Comparison of ENCODE assay signal across 9 mouse cellular contexts in the genomic region with DNA sequence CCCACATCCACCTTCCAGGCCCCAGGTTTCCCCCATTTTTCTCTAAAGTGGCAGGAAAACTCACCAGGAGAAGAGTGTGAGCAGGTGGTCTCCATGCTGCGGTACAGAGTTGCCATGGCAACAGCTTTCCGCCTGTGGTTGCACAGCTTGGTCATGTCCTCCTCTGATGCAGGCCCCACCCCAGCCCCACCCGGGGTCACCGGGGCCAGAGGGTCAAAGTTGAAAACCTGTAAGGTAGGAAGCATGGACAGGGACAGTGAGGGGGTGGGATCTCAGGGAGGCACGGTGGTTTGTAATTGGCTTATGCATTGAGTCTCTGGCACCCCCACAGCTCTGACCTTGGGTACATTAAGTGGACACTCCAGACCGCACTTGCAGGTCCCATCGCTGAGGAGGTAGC. TPM values are rescaled to one million over a fixed set of nuclear protein-coding genes. Genes with fewer than 3 reads are reported as not detected.
DNase-seq lines count a peak whose midpoint lies in the region; ATAC-seq and TF ChIP-seq lines count a peak whose summit lies in the region.
"Had no signal": no experiment of that assay in that cellular context is flagged by ENCODE, and none has a peak within 500 bp of the region (broad histone marks: within the 10 kb centered on the region; RNA-seq: fewer than 3 reads in every experiment).

No protein-coding gene starts in this region.

- peak overlapping the region; percentile 97 for H3K4me2 ChIP-seq in heart, embryonic 12.5 days
- H3K4me2 ChIP-seq in hindbrain, embryonic 13.5 days, result peak overlapping the region; percentile 92

- DNase-seq in heart, adult 8-10 months (ENCODE audit: low spot score), result no peak
- peak; percentile 50 for DNase-seq in brain, embryonic 14.5 days (ENCODE audit: low read depth)
- peak; percentile 44 for DNase-seq in midbrain, embryonic 10.5 days (ENCODE audit: low spot score)
- no peak for DNase-seq in gastrocnemius, adult 8-10 months (ENCODE audit: low spot score in 2 of 2)
- DNase-seq in adrenal gland, postnatal 14 days, result no peak
- no peak for DNase-seq in ovary, postnatal 36 days (ENCODE audit: low spot score)

- no peak for ATAC-seq in heart, embryonic 12.5 days (ENCODE audit: insufficient number of reproducible peaks, low FRiP score)
- no peak for ATAC-seq in hindbrain, embryonic 13.5 days (ENCODE audit: low FRiP score)
- ATAC-seq: Patski had no signal

- H3K9ac ChIP-seq in heart, embryonic 12.5 days, result peak overlapping the region; percentile 84; the same call in 1 of the 2 replicates
- H3K9ac ChIP-seq in hindbrain, embryonic 13.5 days, result peak overlapping the region; percentile 88

- H3K27ac ChIP-seq in heart, embryonic 12.5 days (ENCODE audit: poor library complexity, severe bottlenecking), result no peak overlapping the region
- peak overlapping the region; percentile 98 for H3K27ac ChIP-seq in hindbrain, embryonic 13.5 days
- H3K27ac ChIP-seq in midbrain, embryonic 10.5 days (replicated peaks), result peak overlapping the region; percentile 70

- TF ChIP-seq CTCF in brain, embryonic 14.5 days (IDR thresholded peaks at IDR 0.05; ENCODE audit: borderline replicate concordance, extremely low read depth, insufficient read depth, insufficient read length), result no peak

- peak overlapping the region; percentile 69 for H3K4me3 ChIP-seq in heart, embryonic 12.5 days
- peak overlapping the region; percentile 63 for H3K4me3 ChIP-seq in hindbrain, embryonic 13.5 days
- H3K4me3 ChIP-seq in midbrain, embryonic 10.5 days, result peak overlapping the region; percentile 65

- TF ChIP-seq POLR2A in brain, embryonic 14.5 days (IDR thresholded peaks at IDR 0.05; ENCODE audit: borderline replicate concordance, extremely low read depth, insufficient read depth, insufficient read length, poor library complexity, severe bottlenecking), result no peak

- H3K27me3 ChIP-seq in heart, embryonic 12.5 days (replicated peaks), result no peaks in the 10 kb centered on the region
- no peaks in the 10 kb centered on the region for H3K27me3 ChIP-seq in hindbrain, embryonic 13.5 days
- no peaks in the 10 kb centered on the region for H3K27me3 ChIP-seq in midbrain, embryonic 10.5 days (ENCODE audit: low read depth, poor library complexity, severe bottlenecking)
- H3K27me3 ChIP-seq: Patski had no signal

- H3K4me1 ChIP-seq in heart, embryonic 12.5 days (replicated peaks), result peaks cover 45% of the 10 kb centered on the region
- H3K4me1 ChIP-seq in hindbrain, embryonic 13.5 days (replicated peaks), result peaks cover 56% of the 10 kb centered on the region
- peaks cover 73% of the 10 kb centered on the region for H3K4me1 ChIP-seq in midbrain, embryonic 10.5 days

- H3K36me3 ChIP-seq in heart, embryonic 12.5 days, result peaks cover 57% of the 10 kb centered on the region
- H3K36me3 ChIP-seq in hindbrain, embryonic 13.5 days, result peaks cover 57% of the 10 kb centered on the region
- H3K36me3 ChIP-seq in midbrain, embryonic 10.5 days, result peaks cover 57% of the 10 kb centered on the region

- no peaks in the 10 kb centered on the region for H3K9me3 ChIP-seq in heart, embryonic 12.5 days (replicated peaks)
- no peaks in the 10 kb centered on the region for H3K9me3 ChIP-seq in hindbrain, embryonic 13.5 days
- H3K9me3 ChIP-seq in midbrain, embryonic 10.5 days (replicated peaks), result no peaks in the 10 kb centered on the region

- 64% methylated on average over 7 of the region's 7 CpGs for WGBS in heart, embryonic 12.5 days
- 43% methylated on average over 7 of the region's 7 CpGs for WGBS in hindbrain, embryonic 13.5 days
- WGBS in midbrain, embryonic 10.5 days, result 54% methylated on average over 7 of the region's 7 CpGs

RNA-seq across cellular contexts. Expression of gene Mbd6, which starts 2.1 kb away (rescaled TPM):
- polyA plus RNA-seq in heart, embryonic 12.5 days (2016; fragmentation: Nextera tagmentation; extraction: Ambion mirVana), result 13.6 and 14.6 TPM in 2 replicates
- total RNA-seq in heart, adult 8-10 months (2022), result 10 to 100 TPM; 17.6 to 25.5 (median 19.5) TPM
- polyA plus RNA-seq in brain, embryonic 14.5 days (2012; rRNA removed), result 39.2 and 67.3 TPM in 2 replicates
- polyA plus RNA-seq in hindbrain, embryonic 13.5 days (2015; fragmentation: Nextera tagmentation; extraction: Ambion mirVana), result 12.1 and 16.5 TPM in 2 replicates
- polyA plus RNA-seq in midbrain, embryonic 10.5 days (2016; fragmentation: Nextera tagmentation; extraction: Ambion mirVana), result 11.9 and 13.0 TPM in 2 replicates
- 10 to 100 TPM; 16.0 to 20.8 (median 17.4) TPM for total RNA-seq in gastrocnemius, adult 8-10 months (2022)
- 47.9 and 54.0 TPM in 2 replicates for total RNA-seq in adrenal gland, postnatal 14 days (2021)

RNA-seq across cellular contexts. Expression of gene Dctn2, which starts 20.6 kb away (rescaled TPM):
- 133 and 136 TPM in 2 replicates for polyA plus RNA-seq in heart, embryonic 12.5 days (2016; fragmentation: Nextera tagmentation; extraction: Ambion mirVana)
- total RNA-seq in heart, adult 8-10 months (2022), result 100 to 1,000 TPM; 143 to 151 (median 146) TPM
- polyA plus RNA-seq in brain, embryonic 14.5 days (2012; rRNA removed), result 326 and 373 TPM in 2 replicates
- 308 and 330 TPM in 2 replicates for polyA plus RNA-seq in hindbrain, embryonic 13.5 days (2015; fragmentation: Nextera tagmentation; extraction: Ambion mirVana)
- 212 and 239 TPM in 2 replicates for polyA plus RNA-seq in midbrain, embryonic 10.5 days (2016; fragmentation: Nextera tagmentation; extraction: Ambion mirVana)
- total RNA-seq in gastrocnemius, adult 8-10 months (2022), result 100 to 1,000 TPM in 2 of 4 experiments, 10 to 100 TPM in 2; 89.1 to 101 (median 99.3) TPM
- total RNA-seq in adrenal gland, postnatal 14 days (2021), result 142 and 153 TPM in 2 replicates

RNA-seq across cellular contexts. Expression of gene Kif5a, which starts 23.6 kb away (rescaled TPM):
- 0.37 and 0.79 TPM in 2 replicates for polyA plus RNA-seq in heart, embryonic 12.5 days (2016; fragmentation: Nextera tagmentation; extraction: Ambion mirVana)
- total RNA-seq in heart, adult 8-10 months (2022), result 1 to 10 TPM in 2 of 4 experiments, under 1 TPM in 2; 0.54 to 1.6 (median 1.2) TPM
- polyA plus RNA-seq in brain, embryonic 14.5 days (2012; rRNA removed), result 97.5 and 134 TPM in 2 replicates
- 86.3 and 88.5 TPM in 2 replicates for polyA plus RNA-seq in hindbrain, embryonic 13.5 days (2015; fragmentation: Nextera tagmentation; extraction: Ambion mirVana)
- 14.9 and 29.4 TPM in 2 replicates for polyA plus RNA-seq in midbrain, embryonic 10.5 days (2016; fragmentation: Nextera tagmentation; extraction: Ambion mirVana)
- total RNA-seq in gastrocnemius, adult 8-10 months (2022), result under 1 TPM; 0.22 to 0.36 (median 0.29) TPM
- 7.6 and 11.5 TPM in 2 replicates for total RNA-seq in adrenal gland, postnatal 14 days (2021)

RNA-seq across cellular contexts. Expression of gene Mars, which starts 24.9 kb away (rescaled TPM):
- polyA plus RNA-seq in heart, embryonic 12.5 days (2016; fragmentation: Nextera tagmentation; extraction: Ambion mirVana), result 107 and 110 TPM in 2 replicates
- 10 to 100 TPM; 42.1 to 48.8 (median 45.4) TPM for total RNA-seq in heart, adult 8-10 months (2022)
- polyA plus RNA-seq in brain, embryonic 14.5 days (2012; rRNA removed), result 88.2 and 102 TPM in 2 replicates
- 116 and 119 TPM in 2 replicates for polyA plus RNA-seq in hindbrain, embryonic 13.5 days (2015; fragmentation: Nextera tagmentation; extraction: Ambion mirVana)
- 180 and 187 TPM in 2 replicates for polyA plus RNA-seq in midbrain, embryonic 10.5 days (2016; fragmentation: Nextera tagmentation; extraction: Ambion mirVana)
- total RNA-seq in gastrocnemius, adult 8-10 months (2022), result 10 to 100 TPM; 59.2 to 76.6 (median 66.0) TPM
- 81.9 and 98.4 TPM in 2 replicates for total RNA-seq in adrenal gland, postnatal 14 days (2021)

RNA-seq across cellular contexts. Expression of gene Arhgap9, which starts 35.0 kb away (rescaled TPM):
- 0.89 and 1.8 TPM in 2 replicates for polyA plus RNA-seq in heart, embryonic 12.5 days (2016; fragmentation: Nextera tagmentation; extraction: Ambion mirVana)
- total RNA-seq in heart, adult 8-10 months (2022), result 1 to 10 TPM; 1.5 to 3.2 (median 3.0) TPM
- 0.49 and 0.71 TPM in 2 replicates for polyA plus RNA-seq in brain, embryonic 14.5 days (2012; rRNA removed)
- 1.0 and 1.1 TPM in 2 replicates for polyA plus RNA-seq in hindbrain, embryonic 13.5 days (2015; fragmentation: Nextera tagmentation; extraction: Ambion mirVana)
- 1.1 and 1.3 TPM in 2 replicates for polyA plus RNA-seq in midbrain, embryonic 10.5 days (2016; fragmentation: Nextera tagmentation; extraction: Ambion mirVana)
- total RNA-seq in gastrocnemius, adult 8-10 months (2022), result 1 to 10 TPM in 1 of 4 experiments, under 1 TPM in 3; 0.39 to 1.2 (median 0.57) TPM
- total RNA-seq in adrenal gland, postnatal 14 days (2021), result 2.1 and 15.2 TPM in 2 replicates
- polyA plus RNA-seq: Patski had no signal

Comparison
In these comparisons a context has a peak if more than half of its experiments do, and no peak if none do; other contexts are left out.
1. DNase-seq: peak in brain, embryonic 14.5 days (single experiment) and midbrain, embryonic 10.5 days (single experiment); none in heart, adult 8-10 months (single experiment), gastrocnemius, adult 8-10 months (0 of 2), adrenal gland, postnatal 14 days (single experiment) and ovary, postnatal 36 days (single experiment).
2. Peak in every context shown above with its lines, with median percentiles within 50 percentile points of each other: H3K4me3 ChIP-seq.